Mouse (Mus musculus) brain, adult 2 months (tissue): Measurements from ENCODE around the gene Galnt14.

Source experiments
- DNase-seq: peaks from one replicate; pipeline ENCODE4 v3.0.0; 2011; ENCODE audit warnings: low read depth, low spot score

Gene Galnt14

GRCm38 (mm10) chr17:73710042-73710911 lies at the start of gene Galnt14:
Gene Galnt14, minus strand, starts transcription at chr17:73710453.
- DNase-seq, result peak; percentile 72

GRCm38 (mm10) chr17:73743681-73744311 lies 33.5 kb upstream of the Galnt14 start:
- peak; percentile 94 for DNase-seq

- DNase-seq, result peak; percentile 62
Observed at GRCm38 (mm10) chr17:73723885-73724682, 13.8 kb upstream of the Galnt14 start.

GRCm38 (mm10) chr17:73719021-73719748 lies 8.9 kb upstream of the Galnt14 start:
- no peak for DNase-seq

- DNase-seq, result no peak
Observed at GRCm38 (mm10) chr17:73716684-73717083, 6.4 kb upstream of the Galnt14 start.

- DNase-seq, result peak; percentile 51
Observed at GRCm38 (mm10) chr17:73714440-73715221, 4.4 kb upstream of the Galnt14 start.

- DNase-seq, result peak; percentile 88
Observed at GRCm38 (mm10) chr17:73713347-73713746, 3.1 kb upstream of the Galnt14 start.

GRCm38 (mm10) chr17:73711919-73712318 lies 1.7 kb upstream of the Galnt14 start:
- peak; percentile 92 for DNase-seq

GRCm38 (mm10) chr17:73709131-73710041 lies 867 bp downstream of the Galnt14 start:
- peak; percentile 48 for DNase-seq

- DNase-seq, result no peak
Observed at GRCm38 (mm10) chr17:73708451-73708850, 1.8 kb downstream of the Galnt14 start.

GRCm38 (mm10) chr17:73703571-73703970 lies 6.7 kb downstream of the Galnt14 start:
- no peak for DNase-seq

- DNase-seq, result no peak
Observed at GRCm38 (mm10) chr17:73701016-73701415, 9.2 kb downstream of the Galnt14 start.

- peak; percentile 35 for DNase-seq
Observed at GRCm38 (mm10) chr17:73699881-73700280, 10.4 kb downstream of the Galnt14 start.

- no peak for DNase-seq
Observed at GRCm38 (mm10) chr17:73694206-73694952, 15.9 kb downstream of the Galnt14 start.

GRCm38 (mm10) chr17:73688261-73688660 lies 22.0 kb downstream of the Galnt14 start:
- DNase-seq, result no peak

- no peak for DNase-seq
Observed at GRCm38 (mm10) chr17:73686292-73686691, 24.0 kb downstream of the Galnt14 start.

- peak; percentile 67 for DNase-seq
Observed at GRCm38 (mm10) chr17:73684746-73685145, 25.5 kb downstream of the Galnt14 start.

GRCm38 (mm10) chr17:73671921-73672320 lies 38.3 kb downstream of the Galnt14 start:
- DNase-seq, result no peak

- DNase-seq, result no peak
Observed at GRCm38 (mm10) chr17:73670048-73670447, 40.2 kb downstream of the Galnt14 start.
